Mouse (Mus musculus): ENCODE data around the gene Mical2. TPM values are rescaled to one million over a fixed set of nuclear protein-coding genes. Genes with fewer than 3 reads are reported as not detected.

Mical2 gene
- total RNA-seq, 4 experiments from 2014 or later, result 370 to 442 (median 419) TPM

- DNase-seq (ENCODE audit: low spot score in 2 of 2), result no peak
Observed at GRCm38 (mm10) chr7:112390937-112391605, 165.4 kb downstream of the Mical2 start.

DNA sequence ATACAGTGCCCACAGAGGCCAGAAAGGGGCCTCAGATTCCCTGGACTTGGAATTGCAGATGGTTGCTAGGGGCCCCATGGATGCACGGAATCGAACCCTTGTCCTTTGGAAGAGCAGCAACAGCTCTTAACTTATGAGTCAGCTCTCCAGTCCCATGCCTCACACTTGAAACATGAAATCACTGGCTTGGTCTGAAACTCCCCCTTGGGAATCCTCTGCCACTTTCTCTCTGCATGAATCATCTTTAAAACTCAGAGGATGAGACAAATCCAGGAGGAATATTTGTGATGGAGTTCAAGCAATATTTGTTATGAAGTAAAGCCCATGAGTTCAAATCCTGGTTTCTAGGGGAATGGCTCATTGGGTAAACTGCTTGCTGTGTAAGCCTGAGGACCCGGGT lies 172.1 kb downstream of the Mical2 start:
- DNase-seq (ENCODE audit: low spot score in 2 of 2), result no peak

DNA sequence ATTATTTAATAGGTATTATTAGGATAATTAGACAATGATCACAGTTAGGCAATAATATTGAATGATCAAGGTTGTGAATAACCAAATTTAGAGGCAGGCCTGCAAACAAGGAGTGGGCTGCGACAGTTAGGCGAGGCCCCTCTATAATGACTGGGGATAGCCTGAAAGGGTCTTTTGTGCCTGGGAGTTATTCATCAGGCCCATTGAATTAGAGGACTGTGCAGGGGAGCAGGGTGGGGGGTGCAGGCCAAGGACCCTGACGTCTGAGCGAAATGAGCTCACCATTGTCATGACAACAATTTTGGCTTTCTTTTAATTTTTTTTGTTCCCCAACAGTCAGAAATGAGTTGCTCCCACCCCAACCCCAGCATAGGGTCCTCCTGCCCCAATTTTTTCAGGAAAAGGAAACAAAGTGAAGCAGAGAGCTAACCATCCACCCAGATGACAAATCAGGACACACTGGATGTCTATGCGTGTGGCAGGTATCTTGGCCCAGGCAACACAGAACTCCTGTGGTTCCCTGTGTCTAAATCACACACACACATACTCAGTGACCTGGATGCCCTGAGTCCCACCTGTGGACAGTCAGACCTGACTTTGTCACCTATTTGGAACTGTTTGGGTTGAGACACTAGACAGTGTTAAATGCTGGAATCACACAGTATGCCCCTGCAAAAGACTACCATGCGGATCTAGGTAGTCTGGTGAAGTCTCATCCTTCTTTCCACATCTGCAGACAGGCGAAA lies 173.9 kb downstream of the Mical2 start:
- DNase-seq (ENCODE audit: low spot score in 2 of 2), result no peak

DNA sequence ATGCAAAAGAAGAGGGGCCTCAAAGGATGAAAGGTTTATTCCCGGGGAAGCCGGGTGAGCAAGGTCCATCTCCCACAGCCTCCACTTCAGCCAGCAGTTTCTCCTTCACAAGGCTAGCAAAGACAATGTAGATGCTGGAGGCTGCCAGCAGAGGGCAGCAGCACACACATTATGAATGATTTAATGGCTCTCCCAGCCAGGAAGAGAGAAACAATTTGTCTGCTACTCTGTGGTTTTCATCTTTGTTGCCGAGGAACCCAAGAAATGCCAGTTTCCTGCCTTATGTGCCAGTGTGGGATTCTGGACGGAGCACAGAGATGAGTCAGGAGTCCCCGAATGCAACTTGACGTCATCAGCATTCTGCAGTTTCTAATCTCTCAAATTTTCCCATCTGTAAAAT lies 174.5 kb downstream of the Mical2 start:
- DNase-seq (ENCODE audit: low spot score in 2 of 2), result peak in 1 of 2 experiments; percentile 49

- DNase-seq (ENCODE audit: low spot score in 2 of 2), result no peak
Observed at GRCm38 (mm10) chr7:112405061-112405460, 179.4 kb downstream of the Mical2 start.

GRCm38 (mm10) chr7:112405578-112405977 lies 179.9 kb downstream of the Mical2 start:
- DNase-seq (ENCODE audit: low spot score in 2 of 2), result no peak

DNA sequence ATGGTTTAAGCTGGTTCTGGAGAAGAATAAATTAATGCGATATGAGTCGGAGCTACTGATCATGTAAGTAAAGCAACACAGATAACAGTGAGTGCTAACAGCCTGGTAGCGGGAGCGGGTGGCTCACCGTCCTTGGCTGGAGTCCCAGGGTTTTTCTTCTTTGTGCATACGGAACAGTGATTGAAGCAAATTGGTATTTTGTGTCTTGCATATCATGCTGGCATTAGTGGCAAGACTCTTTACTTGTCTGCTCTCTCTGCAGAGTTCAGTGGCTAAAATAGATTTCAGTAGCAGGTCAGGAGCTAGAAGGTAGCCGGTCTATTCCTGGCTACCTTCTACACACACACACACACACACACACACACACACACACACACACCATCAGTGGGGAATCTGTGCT lies 181.9 kb downstream of the Mical2 start:
- no peak for DNase-seq (ENCODE audit: low spot score in 2 of 2)

GRCm38 (mm10) chr7:112409991-112410390 lies 184.3 kb downstream of the Mical2 start:
- DNase-seq (ENCODE audit: low spot score in 2 of 2), result no peak

GRCm38 (mm10) chr7:112413286-112413685 lies 187.6 kb downstream of the Mical2 start:
- no peak for DNase-seq (ENCODE audit: low spot score in 2 of 2)

DNA sequence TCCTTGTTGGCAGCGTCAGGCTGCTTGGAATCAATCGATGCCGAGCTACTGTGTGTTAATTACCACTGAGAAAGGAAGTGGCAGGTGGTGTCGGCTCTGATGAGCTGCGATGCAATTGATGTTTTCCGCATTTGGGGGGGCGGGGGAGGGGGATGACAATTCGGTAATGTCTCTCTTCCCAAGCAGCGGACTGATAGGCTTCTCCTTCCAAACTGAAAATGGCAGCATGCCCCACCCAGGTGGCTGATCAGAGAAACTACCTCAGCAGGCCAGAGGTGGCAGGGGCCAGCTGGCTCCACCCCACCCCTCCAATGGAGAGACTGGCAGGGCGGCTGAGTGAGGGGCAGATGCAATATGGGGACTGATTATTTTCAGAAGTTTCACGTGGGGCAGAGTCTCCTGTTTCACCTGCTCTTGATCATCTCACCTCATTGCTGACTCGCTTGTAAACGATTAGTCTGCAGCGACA lies 190.4 kb downstream of the Mical2 start:
- no peak for DNase-seq (ENCODE audit: low spot score in 2 of 2)

GRCm38 (mm10) chr7:112416730-112417513 lies 191.3 kb downstream of the Mical2 start:
- DNase-seq (ENCODE audit: low spot score in 2 of 2), result no peak

GRCm38 (mm10) chr7:112417598-112417997 lies 191.9 kb downstream of the Mical2 start:
- DNase-seq (ENCODE audit: low spot score in 2 of 2), result no peak

- DNase-seq (ENCODE audit: low spot score in 2 of 2), result no peak
Observed at GRCm38 (mm10) chr7:112423438-112423837, 197.8 kb downstream of the Mical2 start.

DNA sequence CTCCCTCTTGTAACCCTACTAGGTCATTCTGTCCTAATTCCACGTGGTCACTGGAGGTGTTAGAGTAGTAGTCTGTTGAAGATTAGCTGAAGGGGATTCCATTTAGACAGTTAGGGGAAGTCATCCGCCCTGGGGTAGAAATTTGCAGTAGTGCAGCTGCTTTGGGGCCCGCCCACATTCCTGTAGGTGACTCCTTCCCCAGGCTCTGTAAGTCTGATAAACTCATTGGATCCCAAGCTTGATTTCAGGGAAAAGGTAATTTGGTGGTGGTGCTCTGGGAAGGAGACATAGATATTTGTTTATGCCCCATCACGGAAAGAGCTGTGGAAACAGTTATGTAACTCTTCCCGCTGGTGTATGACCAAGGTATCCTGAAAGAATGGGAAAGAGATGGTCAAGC lies 201.2 kb downstream of the Mical2 start:
- no peak for DNase-seq (ENCODE audit: low spot score in 2 of 2)

GRCm38 (mm10) chr7:112427357-112428157 lies 201.9 kb downstream of the Mical2 start, which contains the start of gene Parva:
Gene Parva (plus strand): TSS chr7:112427505.
- DNase-seq (ENCODE audit: low spot score in 2 of 2), result peak; percentile 16 to 32

- DNase-seq (ENCODE audit: low spot score in 2 of 2), result peak; percentile 50
Observed at GRCm38 (mm10) chr7:112428158-112428535, 202.5 kb downstream of the Mical2 start.

DNA sequence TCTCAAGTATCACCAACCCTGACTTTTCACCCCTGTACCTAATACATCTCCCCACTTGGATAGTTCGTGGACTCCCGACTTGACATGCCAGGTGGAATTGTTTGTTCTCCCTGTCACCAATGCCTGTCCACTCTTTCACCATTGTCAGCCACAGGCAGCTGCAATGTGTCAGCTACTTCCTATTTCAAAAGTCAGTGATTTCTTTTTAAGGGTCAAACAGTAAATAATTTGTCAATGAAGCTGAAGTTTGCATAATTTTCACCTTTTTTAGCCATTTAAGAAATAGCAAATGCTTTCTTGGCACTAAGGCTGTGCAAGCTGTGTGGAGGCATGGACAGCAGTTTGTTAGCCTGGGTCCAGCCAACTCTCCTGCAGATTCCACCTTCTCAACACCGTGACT lies 214.2 kb downstream of the Mical2 start:
- DNase-seq (ENCODE audit: low spot score in 2 of 2), result no peak

DNA sequence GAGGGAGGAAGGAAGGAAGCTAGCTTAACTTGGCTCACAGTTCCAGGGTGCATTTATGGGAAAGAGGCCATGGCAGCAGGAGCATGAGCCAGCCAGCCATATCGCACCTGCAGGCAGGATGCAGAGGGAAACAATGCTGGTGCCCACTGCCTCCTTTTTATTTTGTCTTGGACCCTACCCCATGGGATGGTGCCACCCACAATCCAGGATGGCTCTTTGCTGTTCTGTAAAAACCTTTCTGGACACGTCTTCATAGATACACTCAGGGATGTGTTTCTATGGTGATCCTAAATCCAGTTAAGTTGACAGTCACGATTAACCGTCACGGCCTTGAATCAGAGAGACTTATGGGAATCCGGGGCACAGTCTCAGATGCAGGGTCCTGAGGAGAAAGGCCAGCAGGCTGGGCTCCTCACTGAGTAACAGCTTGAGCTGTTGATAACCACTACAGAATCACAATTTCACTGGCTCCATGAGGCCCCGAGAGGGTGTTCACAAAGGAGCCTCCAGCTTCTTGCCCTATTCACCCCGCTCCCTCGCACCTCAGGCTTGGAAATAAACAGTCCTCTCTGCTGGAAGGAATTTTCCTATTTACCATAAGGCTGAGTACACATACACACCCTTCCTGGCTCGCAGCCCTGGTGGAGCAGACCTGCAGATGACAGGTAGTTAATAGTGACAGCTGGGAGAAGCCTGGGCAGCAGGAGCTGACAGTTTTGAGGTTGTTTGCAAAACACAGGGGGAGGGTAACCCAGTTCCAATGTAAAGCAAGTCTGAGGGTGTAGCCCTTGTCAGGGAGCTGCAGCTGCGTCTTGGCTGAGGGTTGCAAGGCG lies 218.7 kb downstream of the Mical2 start:
- DNase-seq (ENCODE audit: low spot score in 2 of 2), result no peak

GRCm38 (mm10) chr7:112444985-112445367 lies 219.3 kb downstream of the Mical2 start:
- DNase-seq (ENCODE audit: low spot score in 2 of 2), result no peak

GRCm38 (mm10) chr7:112446498-112446897 lies 220.8 kb downstream of the Mical2 start:
- no peak for DNase-seq (ENCODE audit: low spot score in 2 of 2)
